Mouse (Mus musculus) liver, adult 2 months (tissue): Measurements from ENCODE around the gene Strn3.

Source experiments
- CTCF ChIP-seq: fragments of 200-500 bp; IDR thresholded peaks from 2 replicates; pipeline ENCODE4 v1.5.1; 2011; ENCODE audit warnings: low read depth, low read length, control low read depth
- POLR2A ChIP-seq: fragments of 200-500 bp; IDR thresholded peaks from 2 replicates; pipeline ENCODE4 v1.6.1; 2011; ENCODE audit warnings: low read length, control low read depth; ENCODE audit not compliant: insufficient read depth; ENCODE audit errors: extremely low read depth

DNA sequence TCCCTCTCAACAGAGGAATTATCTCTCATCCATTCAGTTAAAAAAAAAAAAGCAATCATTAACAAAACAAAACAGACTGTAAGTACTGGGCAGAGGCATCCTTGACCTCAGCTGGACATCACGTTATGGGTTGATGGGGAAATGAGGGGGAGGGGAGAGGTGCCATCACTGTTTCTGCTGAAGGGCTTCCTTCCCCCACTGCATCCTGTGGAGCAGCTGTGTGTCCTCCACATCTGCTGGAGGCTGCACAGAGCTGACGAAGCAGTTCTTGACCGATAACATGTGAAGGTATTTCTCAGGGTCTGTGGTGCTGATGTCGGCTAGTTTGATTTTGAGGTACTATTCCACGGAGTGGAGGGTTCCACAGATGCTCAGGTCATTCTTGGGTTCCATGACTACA, 18.5 kb upstream of the Strn3 start:
- TF ChIP-seq POLR2A = no peak
- no peak for TF ChIP-seq CTCF
